Mouse (Mus musculus) embryo, embryonic 11.5 days (tissue): Measurements from ENCODE around the gene Fgfrl1.
"Not testable (repeated sequence)": the region's sequence is repeated elsewhere in the genome, so short reads cannot be mapped to it uniquely, and the experiment has no call there.

ENCODE experiments used
- DNase-seq: peaks from one replicate; pipeline ENCODE4 v3.0.0-alpha.2; 2012; ENCODE audit warnings: low read depth, low spot score

The Fgfrl1 gene

DNA sequence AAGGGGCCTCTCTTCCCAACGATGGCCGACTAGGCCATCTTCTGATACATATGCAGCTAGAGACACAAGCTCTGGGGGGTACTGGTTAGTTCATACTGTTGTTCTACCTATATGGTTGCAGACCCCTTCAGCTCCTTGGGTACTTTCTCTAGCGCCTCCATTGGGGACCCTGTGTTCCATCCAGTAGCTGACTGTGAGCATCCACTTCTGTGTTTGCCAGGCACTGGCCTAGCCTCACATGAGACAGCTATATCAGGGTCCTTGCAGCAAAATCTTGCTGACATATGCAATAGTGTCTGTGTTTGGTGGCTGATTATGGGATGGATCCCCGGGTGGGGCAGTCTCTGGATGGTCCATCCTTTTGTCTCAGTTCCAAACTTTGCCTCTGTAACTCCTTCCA lies 59.1 kb downstream of the Fgfrl1 start:
- DNase-seq: not testable (repeated sequence)
